Mouse (Mus musculus) ovary, adult 2 months (tissue): ENCODE data around the gene Fntb. TPM values are rescaled to one million over a fixed set of nuclear protein-coding genes. Genes with fewer than 3 reads are reported as not detected.

Source experiments
- polyA plus RNA-seq: library from polyadenylated mRNA; depleted of rRNA; stranded (reverse); fragments of >200 nt; gene quantifications from 2 replicates; pipeline ENCODE4 v1.2.3, GENCODE M21; 2012; rRNA removed

Fntb gene
- polyA plus RNA-seq = 41.0 and 41.8 TPM in 2 replicates

DNA sequence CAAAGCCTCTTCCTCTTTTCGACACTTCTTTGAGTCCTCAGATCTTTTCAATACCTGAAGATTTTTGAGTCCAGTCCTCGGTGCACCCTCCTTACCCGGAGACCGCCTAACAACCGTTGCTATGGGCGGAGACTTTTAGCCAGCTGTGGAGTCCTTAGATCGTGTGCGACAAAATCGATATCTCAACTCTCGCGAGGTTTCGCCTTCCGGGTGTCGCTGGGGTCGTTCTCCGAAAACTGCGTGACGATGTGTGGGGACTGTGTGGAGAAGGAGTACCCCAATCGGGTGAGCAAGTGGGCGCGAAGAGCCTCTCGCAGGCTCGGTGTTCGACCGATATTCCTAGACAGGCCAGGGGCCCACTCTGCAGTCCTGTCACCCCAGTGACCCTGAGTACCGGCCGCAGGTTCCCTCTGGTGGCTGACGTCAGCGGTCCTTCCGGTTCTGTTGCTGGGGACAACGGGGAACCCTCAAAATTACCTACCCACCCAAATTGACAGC, at the start of gene Fntb, which contains the start of gene Churc1:
Gene Fntb (plus strand): TSS at position 236 of the 498 bp plus-strand sequence.
Gene Churc1 (plus strand): TSS at position 185 of the 498 bp plus-strand sequence.

DNA sequence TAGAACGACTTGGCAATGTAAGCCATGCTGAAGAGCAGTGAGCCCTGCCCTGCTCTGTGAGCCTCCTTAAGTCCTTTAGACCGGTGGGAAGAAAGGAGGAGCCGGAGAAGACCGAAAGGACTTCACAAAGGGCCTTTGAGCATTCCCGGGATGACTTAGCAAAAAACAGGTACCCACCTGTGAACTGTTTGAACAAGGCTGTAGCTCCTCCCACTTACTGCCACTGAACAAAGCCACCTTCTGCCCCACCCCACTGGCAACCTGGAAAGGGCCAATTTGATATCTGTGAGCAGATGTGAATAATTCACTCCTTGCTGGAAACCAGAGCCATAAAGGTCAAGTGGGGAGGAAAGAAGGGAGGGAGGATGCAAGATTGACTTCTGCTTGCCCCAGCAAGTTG, 30.0 kb downstream of the Fntb start, which contains the start of gene Gpx2:
Gene Gpx2 (minus strand): TSS at position 205 of the 400 bp plus-strand sequence.

DNA sequence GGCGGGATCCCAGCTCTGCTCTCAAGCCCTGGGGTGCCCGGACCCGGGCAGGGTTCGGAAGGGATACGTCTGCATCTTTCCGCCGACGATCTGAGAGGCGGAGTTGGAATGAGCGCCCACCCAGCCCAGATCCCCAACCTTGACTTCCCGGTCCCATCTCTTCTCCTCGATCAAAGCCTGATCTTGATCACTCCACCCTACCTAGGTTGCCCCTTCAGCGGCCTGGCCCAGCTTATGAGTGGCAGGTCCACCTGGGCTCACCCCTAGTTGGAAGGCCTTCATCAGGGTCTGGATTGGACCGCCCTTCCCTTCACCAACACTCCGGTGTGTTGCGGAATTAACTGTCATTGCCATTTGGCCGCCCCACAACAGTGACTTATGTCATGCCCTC, 57.3 kb downstream of the Fntb start, which contains the start of gene Rab15:
Gene Rab15 (minus strand): TSS at position 258 of the 391 bp plus-strand sequence.

DNA sequence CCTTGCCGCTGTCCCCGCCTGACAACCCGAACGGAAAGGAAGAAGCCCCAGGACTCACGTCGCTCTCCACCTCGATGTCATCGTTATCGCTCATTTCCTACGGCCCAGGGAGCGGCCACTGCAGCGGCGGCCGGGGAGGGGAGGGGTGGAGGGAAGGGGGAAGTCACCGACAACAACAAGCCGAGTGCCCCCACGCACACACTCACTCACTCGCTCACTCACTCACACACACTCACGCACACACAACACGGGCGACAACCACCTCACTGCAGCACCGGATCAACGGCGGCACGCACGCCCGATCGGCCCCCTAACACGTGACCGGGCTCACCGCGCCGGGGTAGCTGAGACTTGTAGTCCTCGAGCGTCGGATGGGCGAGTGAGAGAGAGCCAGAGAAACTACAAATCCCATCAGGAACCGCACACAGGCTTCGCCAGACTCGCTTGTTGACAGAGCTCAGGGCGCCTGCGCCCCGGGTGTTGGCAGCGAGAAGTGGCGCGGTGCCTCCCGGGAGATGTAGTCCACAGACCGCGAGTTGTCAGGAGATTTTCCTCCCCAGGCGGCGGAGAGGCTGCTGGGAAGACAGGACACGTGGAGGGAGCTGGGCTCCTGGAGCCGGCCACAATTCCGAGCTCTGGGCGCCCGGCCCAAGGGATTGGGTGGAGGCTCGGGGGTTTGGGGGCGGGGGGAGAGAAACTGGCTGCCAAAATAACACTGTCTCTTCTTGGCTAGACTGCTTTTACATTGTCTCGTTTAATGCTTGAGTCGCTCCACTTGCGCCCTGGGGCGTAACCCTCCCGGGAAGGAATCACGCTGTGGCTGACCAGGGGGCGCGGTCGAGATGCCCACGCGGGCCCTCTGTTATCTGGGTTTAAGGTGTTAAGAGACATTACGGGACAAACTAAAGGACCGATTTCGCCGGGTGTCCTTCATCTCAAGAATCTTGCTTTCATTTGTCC, 196.8 kb downstream of the Fntb start, which contains the start of gene Max:
Gene Max (minus strand): TSS at position 270 of the 960 bp plus-strand sequence.

Other genes starting within 250 kb of the Fntb start
- gene Plekhg3, start 234.7 kb upstream of the Fntb start, polyA plus RNA-seq = 40.8 and 42.4 TPM in 2 replicates
- 6.3 and 8.0 TPM in 2 replicates for gene Sptb, start 55.0 kb upstream of the Fntb start, polyA plus RNA-seq
- 24.5 and 29.9 TPM in 2 replicates for gene Churc1, start 51 bp upstream of the Fntb start, polyA plus RNA-seq
- gene Gpx2, start 30.0 kb downstream of the Fntb start, polyA plus RNA-seq = 3.3 and 4.7 TPM in 2 replicates
- gene Rab15, start 57.3 kb downstream of the Fntb start, polyA plus RNA-seq = 7.9 and 8.8 TPM in 2 replicates
- gene Max, start 196.6 kb downstream of the Fntb start, polyA plus RNA-seq = 29.6 and 34.7 TPM in 2 replicates